Mouse (Mus musculus): ENCODE data around the gene Olfr1255.

Gene Olfr1255

GRCm38 (mm10) chr2:89811751-89812150, at the start of gene Olfr1255:
TSS of gene Olfr1255 (plus strand) at chr2:89812051.
- no peak for DNase-seq

- no peak for DNase-seq
These were observed 18.3 kb upstream of the Olfr1255 start, which contains the start of gene Olfr1254 for GRCm38 (mm10) chr2:89793519-89793918. TSS of gene Olfr1254 (minus strand) at chr2:89793619.

GRCm38 (mm10) chr2:89799583-89799982, 12.3 kb upstream of the Olfr1255 start:
- no peak for DNase-seq

- DNase-seq: no peak
These were observed 1.1 kb upstream of the Olfr1255 start for GRCm38 (mm10) chr2:89810751-89811150.

GRCm38 (mm10) chr2:89820216-89820615, 8.4 kb downstream of the Olfr1255 start:
- DNase-seq: no peak

GRCm38 (mm10) chr2:89841455-89841854, 29.6 kb downstream of the Olfr1255 start, which contains the start of gene Olfr1256:
TSS of gene Olfr1256 (minus strand) at chr2:89841555.
- no peak for DNase-seq

GRCm38 (mm10) chr2:89848105-89848504, 36.3 kb downstream of the Olfr1255 start, which contains the start of gene Olfr48:
TSS of gene Olfr48 (minus strand) at chr2:89848205.
- no peak for DNase-seq

- DNase-seq: no peak
These were observed 37.4 kb downstream of the Olfr1255 start for GRCm38 (mm10) chr2:89849230-89849629.
